Mouse (Mus musculus) kidney, postnatal 14 days (tissue): ENCODE data around the gene Miip.
A peak's percentile ranks its signal among the peaks of the same experiment; 100 is the strongest.

Experiments
- DNase-seq: peaks from one replicate; pipeline ENCODE4 v3.0.0; 2022; ENCODE audit warnings: mixed read lengths

Gene Miip

DNA sequence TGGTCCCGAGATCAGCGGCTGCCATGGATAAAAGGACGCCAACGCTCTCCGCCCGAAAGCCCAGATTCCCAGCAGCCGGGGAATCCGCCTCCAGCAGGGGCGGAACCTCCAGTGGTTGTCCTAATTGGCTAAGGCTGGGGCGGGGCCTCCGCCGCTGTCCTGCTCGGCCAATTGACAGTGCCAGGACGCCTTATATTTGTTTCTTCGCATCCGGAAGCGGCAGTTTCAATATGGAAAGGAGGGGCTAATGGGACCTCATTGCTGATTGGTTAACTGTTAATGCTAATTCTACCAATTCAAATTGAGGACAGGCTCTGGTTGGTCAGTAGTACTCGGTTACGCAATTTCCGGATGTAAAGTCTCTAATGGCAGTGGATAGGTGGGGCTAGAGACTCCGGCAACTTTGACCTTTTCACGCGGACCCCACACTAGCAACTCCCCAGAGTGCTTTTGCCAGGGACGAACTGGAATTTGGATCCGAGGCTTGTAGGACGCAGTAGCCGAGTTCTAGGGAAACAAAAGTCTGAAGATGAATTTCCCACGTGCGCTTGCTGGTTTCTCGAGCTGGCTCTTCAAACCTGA, at the start of gene Miip, which contains the start of gene Fv1:
Miip (minus strand) TSS at position 367 of the 582 bp plus-strand sequence.
Fv1 (plus strand) TSS at position 530 of the 582 bp plus-strand sequence.
- peak; percentile 98 for DNase-seq

DNA sequence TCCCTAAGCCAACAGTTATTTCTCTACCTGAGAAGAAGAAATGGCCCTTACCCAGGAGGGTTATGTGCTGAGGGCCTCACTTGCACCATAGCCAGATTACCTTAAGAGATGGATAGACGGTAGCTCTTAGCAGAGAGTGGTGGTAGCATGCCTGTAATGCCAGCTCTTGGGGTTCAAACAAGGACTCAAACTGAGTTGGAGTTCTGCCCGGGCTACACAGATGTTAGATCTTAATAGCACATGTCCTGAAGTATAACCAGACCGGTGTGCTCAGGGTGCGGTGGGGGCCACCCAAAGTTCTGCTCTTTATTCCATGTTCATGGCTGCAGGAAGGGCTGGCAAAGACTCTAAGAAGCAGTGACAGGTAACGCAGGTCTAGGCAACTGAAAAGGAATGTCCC, 40.9 kb upstream of the Miip start:
- DNase-seq, result no peak

GRCm38 (mm10) chr4:147906230-147906629, 37.6 kb upstream of the Miip start:
- no peak for DNase-seq

DNA sequence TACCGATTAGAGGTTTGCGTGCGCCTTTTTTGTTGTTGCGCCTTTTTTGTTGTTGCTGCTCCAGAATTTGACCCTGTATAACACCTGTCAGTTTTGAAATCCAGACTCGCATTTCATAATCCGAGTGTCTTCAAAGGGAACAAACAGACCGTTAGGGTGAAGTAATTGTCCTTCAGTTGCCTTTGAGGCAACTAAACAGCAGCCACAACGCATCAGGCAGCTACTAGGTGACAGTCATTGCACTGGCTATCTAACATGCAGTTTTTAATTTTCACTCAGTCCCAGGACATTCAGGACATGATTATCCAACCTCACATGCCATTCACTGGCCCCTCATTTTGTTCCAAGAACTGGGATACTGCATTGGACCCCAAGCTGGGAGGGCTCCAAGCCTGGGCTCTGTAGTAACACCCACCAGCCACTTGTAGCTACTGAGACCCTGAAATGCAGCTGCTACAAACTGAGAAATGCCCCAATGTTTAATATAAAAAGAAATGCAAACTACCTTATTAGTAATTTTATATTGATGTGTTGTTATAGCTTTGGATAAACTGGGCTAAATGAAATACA, 36.6 kb upstream of the Miip start:
- DNase-seq, result no peak

GRCm38 (mm10) chr4:147904313-147905089, 35.9 kb upstream of the Miip start, which contains the start of gene Mfn2:
Mfn2 (minus strand) TSS chr4:147904704.
- DNase-seq, result peak; percentile 94

DNA sequence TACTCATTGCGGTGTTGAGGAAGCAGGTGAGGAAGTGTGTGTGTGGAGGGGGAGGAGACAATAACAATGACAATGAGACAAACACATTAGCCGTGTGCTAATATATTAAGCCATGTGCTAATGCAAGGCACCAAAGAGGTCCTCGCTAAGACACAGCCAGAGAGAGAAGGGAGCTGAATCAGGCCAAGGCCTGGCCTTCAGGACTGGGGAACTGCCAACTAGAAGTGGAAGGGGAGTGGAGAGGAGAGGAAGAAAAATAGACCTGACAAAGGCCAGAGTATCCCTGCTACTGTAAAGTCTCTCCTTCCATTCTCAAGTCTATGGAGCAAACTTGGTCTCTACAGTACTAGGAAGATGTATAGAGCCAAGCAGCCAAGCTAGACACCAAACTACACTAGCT, 35.0 kb upstream of the Miip start:
- no peak for DNase-seq

DNA sequence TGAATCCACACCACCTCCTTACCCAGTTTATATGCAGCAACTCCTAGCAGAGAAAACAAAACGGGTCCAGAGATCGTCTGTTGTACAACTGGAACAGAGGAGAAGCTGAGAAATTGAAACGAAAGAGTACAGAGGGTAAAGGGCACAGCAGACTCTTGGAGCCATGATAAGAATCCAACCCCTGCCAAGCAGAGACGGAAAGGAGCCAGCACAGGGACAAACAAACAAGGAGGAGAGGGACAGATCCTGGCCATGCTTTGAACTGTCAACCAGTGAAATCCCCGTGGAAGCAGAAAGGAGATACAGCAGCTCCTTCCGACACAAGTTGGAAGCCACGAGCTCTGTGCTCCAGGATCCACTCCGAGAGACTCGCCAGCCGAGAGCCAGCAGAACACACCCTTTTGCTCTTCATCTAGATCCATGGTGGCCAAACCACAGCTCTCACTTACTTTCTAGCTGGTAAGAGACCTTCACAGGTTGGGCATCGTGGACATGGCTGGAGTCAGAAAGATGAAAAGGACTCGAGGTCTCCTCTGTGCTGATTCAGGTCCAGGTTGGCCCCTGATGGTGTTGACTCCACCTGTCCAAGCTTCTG, 34.4 kb upstream of the Miip start:
- no peak for DNase-seq

DNA sequence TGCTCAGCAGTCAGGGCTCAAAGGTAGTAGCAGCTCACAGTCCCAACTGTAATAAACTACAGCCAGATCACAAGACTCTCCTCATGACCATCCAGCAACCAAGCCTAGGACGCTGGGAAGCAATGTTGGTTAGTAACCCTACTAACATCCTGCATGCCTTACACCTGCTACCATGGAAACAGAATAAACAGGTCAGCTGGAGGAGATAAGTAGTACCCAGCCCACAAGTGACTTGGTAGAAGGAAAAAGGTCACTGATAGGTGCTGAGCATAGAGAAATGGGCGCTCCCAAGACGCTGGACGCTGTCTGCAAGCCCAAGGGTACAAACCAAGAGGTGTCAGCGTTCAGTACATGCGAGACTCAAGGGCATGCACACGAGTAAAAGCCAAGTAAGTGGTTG, 31.8 kb upstream of the Miip start:
- no peak for DNase-seq

DNA sequence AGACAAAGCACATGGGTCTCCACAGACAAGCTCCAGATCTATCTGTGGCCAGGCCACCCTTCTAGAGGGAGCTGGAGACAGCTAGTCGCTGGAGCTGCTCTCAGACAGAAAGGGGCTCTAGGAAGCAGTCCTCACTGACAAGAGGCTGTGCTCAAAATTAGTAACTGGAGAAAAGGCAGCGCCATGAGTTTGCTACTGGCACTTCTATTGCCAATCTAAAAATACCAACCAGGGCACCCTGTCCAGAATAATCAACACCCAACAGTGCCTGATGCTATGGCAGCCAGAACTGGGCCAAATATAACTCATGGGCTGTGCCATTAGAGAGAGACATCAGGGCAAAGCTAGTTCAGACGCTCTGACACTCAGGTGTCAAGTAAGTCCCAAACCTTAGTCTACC, 28.7 kb upstream of the Miip start:
- no peak for DNase-seq

DNA sequence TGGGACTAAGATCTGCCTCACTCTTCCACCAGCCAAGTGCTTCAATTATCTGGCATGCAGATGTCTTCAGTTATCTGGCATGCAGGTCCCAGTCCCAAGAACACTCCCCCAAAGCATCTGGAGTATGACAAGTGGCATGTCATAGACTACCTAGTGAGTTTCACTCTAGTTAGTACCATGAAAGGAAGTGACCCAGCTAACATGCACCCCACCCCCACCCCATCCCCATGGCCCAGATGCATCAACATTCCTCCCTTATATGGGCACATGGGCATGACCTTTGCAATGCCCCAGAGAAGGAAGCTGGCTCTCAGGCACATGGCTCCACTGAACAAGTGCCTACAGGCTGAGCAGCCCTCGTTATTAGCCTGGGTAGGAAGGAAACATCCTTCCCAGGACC, 27.8 kb upstream of the Miip start:
- DNase-seq, result no peak

DNA sequence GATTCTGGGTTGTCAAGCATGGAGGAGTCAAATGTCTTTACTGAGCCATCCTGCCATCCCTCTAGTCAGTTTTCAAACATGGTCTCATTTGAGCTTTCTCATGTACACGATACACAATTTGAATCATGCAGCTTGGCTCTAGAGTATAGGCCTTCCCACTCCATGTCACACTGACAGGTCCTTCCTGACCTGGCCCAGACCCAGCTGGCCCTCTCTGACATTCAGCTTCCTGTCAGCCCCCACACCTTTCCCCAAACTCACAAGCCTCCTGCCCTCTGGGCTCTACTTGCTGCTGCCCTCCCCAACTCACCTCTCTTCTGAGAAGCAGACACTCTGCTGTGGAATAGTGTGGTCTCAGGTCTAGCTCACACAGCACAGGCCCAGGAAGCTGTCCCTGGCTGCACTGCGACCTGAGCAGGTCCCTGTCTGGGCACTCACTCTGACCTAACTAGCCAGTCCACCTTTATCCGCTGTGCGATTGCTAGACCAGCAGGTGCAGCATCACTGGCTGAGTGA, 27.3 kb upstream of the Miip start:
- no peak for DNase-seq

DNA sequence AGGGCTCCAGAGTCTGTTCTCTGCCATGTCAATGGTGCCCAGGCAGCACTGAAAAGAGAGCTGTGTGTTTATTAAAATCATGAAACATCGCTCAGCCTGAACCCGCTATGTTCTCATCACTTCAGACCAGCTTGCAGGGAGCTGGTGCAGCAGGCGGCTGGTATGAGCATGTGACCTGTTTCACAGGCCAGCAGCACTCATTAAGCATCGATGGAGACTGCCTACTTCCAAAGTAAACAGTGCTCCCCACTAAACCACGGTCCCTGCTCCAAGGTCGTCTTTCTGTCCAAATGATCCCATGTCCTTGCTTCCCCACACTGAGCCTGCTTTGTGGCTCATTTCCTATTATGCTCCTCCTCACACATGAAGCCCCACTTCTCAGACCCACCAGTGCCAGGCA, 21.7 kb upstream of the Miip start:
- DNase-seq, result no peak

GRCm38 (mm10) chr4:147888237-147888636, 19.6 kb upstream of the Miip start:
- DNase-seq, result no peak

GRCm38 (mm10) chr4:147887277-147887676, 18.7 kb upstream of the Miip start:
- no peak for DNase-seq

DNA sequence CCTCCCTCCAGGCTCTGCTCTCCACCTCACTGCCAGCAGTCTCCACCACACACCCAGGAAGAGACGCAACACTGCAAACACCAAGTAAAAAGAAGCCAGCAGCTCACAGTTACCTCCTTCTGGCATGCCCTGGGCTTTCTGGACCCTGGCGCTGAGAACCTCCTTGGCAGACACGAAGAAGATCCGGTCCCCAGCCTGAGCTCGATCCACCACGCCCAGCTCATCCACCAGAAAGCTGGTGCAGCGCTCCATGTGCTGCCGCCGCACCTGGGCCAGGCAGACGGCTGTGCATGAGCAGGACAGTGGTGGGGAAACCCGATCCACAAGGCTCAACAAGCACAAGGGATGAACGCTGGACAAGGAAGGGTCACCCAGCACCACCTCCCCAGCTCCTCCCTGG, 17.5 kb upstream of the Miip start:
- no peak for DNase-seq

DNA sequence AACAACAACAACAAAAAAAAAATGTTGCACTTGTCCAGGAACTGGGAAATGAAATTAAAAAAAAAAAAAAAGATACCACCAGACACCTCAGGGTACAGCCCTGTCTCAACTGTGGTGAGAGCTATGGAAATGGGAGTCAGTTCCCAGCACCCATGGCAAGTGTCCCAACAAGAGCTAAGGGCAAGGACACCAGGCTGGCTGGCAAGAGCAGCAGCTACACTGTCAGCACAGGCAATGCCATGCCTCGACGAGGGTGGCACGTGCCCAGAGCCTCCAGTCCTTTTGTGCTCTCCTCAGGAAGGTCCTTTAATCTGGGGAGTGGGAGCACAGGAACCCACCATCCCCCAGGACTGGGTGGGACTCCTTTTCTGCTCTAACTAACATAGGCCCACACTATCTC, 15.5 kb upstream of the Miip start:
- DNase-seq, result no peak

- DNase-seq, result no peak
Measured at GRCm38 (mm10) chr4:147883041-147883440, 14.4 kb upstream of the Miip start.

GRCm38 (mm10) chr4:147881792-147882191, 13.2 kb upstream of the Miip start:
- no peak for DNase-seq

DNA sequence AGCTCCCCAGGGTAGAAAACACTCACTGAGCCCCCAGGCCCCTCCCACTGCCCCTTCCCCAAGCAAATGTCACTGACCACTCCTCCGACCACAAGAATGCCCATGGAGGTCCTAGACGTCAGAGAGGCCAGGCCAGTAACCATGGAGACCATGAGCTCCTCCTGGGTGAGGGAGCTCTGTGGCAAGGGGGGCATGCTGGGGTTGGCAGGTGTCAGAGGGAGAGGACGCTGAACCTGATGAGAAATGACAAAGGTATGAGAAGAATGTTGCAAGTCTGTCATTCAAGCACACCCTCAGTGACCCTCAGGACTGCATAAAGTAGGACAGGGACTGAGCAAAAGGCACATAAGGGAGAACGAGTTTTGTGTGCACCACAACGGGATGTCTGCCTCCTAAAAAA, 11.2 kb upstream of the Miip start:
- DNase-seq, result no peak

DNA sequence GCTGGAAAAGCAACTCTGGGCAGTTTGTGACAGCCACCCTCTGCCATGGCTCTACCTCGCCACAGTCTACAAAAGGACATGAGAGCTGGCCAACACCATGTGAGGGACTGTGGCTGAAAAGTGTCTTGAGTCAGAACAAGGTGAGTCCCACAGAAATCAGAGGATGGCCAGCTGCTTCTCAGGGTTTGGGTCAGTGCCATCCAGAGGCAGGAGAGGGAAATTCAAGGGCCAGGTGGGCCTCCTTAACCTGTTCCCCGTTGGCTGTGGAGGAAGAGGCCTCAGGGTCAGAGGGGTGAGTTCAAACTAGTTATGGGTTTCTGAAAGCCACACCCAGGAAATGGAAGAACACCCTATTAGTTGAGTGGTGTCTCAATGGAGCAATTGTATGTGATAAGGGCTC, 10.8 kb upstream of the Miip start:
- no peak for DNase-seq

DNA sequence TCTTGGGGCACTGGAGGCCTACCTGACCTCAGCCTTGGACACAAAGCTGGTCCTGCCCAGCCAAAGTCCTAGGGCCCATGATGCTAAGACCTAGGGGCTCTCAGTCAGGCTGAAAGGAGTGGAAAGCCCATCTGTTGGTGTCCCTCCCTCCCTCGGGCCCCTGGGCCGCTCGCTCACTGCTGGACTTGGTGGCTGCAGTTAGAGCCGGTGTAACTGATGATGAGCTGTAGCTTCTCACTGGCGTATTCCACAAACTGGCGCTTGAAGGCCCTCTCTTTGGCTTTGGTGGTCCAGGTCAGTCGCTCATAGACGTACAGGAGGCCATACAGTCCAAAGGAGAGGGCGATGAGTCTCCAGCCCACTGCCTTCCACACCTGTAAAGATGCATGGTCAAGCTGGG, 9.9 kb upstream of the Miip start:
- no peak for DNase-seq

GRCm38 (mm10) chr4:147875852-147876575, 7.4 kb upstream of the Miip start:
- DNase-seq, result no peak

DNA sequence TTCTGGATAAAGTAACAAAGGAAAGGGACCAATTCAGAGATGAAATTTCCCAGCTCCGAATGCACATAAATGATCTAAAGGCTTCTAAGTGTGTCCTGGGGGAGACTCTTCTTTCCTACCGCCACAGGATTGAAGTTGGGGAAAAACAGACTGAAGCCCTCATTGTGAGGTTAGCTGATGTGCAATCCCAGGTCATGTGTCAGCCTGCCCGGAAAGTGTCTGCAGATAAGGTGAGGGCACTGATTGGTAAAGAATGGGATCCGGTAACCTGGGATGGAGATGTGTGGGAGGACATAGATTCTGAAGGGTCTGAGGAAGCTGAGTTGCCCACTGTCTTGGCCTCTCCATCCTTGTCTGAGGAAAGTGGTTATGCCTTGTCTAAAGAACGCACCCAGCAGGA, 622 bp upstream of the Miip start:
- no peak for DNase-seq
